Mouse (Mus musculus) intestine, embryonic 14.5 days (tissue): ENCODE measurements at regions not wholly inside any gene's neighbourhood (a gene's known extent, or its start where the extent isn't known, plus 50 kb on each side); places are given as distances from the start of the nearest gene placed in this dataset.

Source experiments
- ATAC-seq: fragments of 200-750 bp; cut with Nextera tagmentation; replicated peaks from 2 replicates; pipeline ENCODE4 v1.8.0; 2017; ENCODE audit warnings: low read depth, moderate number of reproducible peaks, moderate TSS enrichment, moderate library complexity; ENCODE audit not compliant: low FRiP score, low TSS enrichment
- DNase-seq: peaks from one replicate; pipeline ENCODE4 v3.0.0-alpha.2; 2018; ENCODE audit warnings: low spot score
- H3K27ac ChIP-seq: fragments of 300-500 bp; sonication (generic); 2 replicates; pipeline ENCODE4 v1.5.1; 2014; ENCODE audit warnings: low read depth, mild to moderate bottlenecking, control low read depth
- H3K27me3 ChIP-seq: fragments of 300-500 bp; sonication (generic); replicated peaks from 2 replicates; pipeline ENCODE4 v1.6.1; 2014; ENCODE audit warnings: low read length, control low read depth; ENCODE audit not compliant: control insufficient read depth, insufficient read depth
- H3K36me3 ChIP-seq: fragments of 300-500 bp; sonication (generic); 2 replicates; pipeline ENCODE4 v1.6.1; 2014; ENCODE audit warnings: low read length, control low read depth; ENCODE audit not compliant: control insufficient read depth, insufficient read depth
- H3K4me1 ChIP-seq: fragments of 300-500 bp; sonication (generic); replicated peaks from 2 replicates; pipeline ENCODE4 v1.6.1; 2014; ENCODE audit warnings: low read length, control low read depth, mixed read lengths; ENCODE audit not compliant: control insufficient read depth, insufficient read depth
- H3K4me2 ChIP-seq: fragments of 300-500 bp; sonication (generic); 2 replicates; pipeline ENCODE4 v1.6.1; 2014; ENCODE audit warnings: low read length
- H3K4me3 ChIP-seq: fragments of 300-500 bp; sonication (generic); 2 replicates; pipeline ENCODE4 v1.5.1; 2014; ENCODE audit warnings: low read depth, low read length, control low read depth, mixed read lengths
- H3K9ac ChIP-seq: fragments of 300-500 bp; sonication (generic); 2 replicates; pipeline ENCODE4 v1.6.1; 2014; ENCODE audit warnings: mild to moderate bottlenecking, low read length
- H3K9me3 ChIP-seq: fragments of 300-500 bp; sonication (generic); 2 replicates; pipeline ENCODE4 v1.6.1; 2016; ENCODE audit warnings: low read length, control low read depth; ENCODE audit not compliant: control insufficient read depth
- WGBS: fragments of 180-500 bp; shearing (Covaris S2); extraction: QIAGEN DNeasy Blood & Tissue Kit; methylation state at CpG from one replicate; pipeline ENCODE4 v1.1.7; 2014; 5-methylcytosine and 5-hydroxymethylcytosine counted together

DNA sequence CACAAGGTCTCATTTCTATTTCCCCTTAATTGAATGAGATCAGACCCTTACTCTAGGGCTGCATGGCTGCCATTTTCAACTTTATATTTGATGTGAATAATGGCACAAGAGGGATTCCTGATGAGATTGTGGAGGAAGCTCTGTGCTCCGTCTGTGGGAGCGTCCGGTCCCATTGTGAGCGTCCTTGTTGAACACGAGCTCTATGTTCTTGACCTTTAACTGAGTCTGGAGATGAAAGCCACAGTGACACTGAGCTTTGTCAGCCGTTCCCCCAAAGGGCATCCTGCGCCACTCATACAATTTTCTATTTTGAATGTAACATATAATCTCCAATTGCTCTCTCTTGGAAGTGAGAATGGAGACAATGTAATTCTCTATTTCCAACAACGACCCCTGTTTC is 344.5 kb downstream of the Ttll7 start:
- ATAC-seq (no peak), DNase-seq (no peak)
- no peak overlapping the region for H3K4me2 ChIP-seq
- H3K4me1 ChIP-seq: no peaks in the 10 kb centered on the region
- H3K4me3 ChIP-seq: no peak overlapping the region
- 0 out of 2 replicates have a peak, but pooled peaks cover 2% of the 10 kb centered on the region for H3K9me3 ChIP-seq
- H3K9ac ChIP-seq: no peak overlapping the region
- no peaks in the 10 kb centered on the region for H3K27me3 ChIP-seq
- 92% methylated on average over 8 of the region's 8 CpGs for WGBS
- H3K36me3 ChIP-seq: no peaks in the 10 kb centered on the region
- H3K27ac ChIP-seq: no peak overlapping the region

DNA sequence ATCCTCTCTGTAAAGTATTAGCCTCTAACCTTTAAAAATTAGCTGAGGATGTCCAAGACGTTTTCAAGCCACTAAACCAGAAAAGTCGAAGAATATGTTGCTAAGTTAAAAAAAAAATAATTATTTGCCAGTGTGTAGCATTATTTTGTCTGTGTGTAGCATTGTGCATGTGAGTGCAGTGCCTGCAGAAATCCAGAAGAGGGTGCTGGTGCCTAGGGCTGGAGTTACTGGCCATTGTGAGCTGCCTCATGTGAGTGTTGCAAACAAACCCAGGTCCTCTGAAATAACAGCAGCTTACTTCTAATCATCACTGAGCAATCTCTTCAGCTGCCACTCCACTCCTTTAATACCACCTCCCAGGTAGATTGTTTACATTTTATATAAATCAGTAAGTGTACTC is 345.0 kb downstream of the Ttll7 start:
- DNase-seq (no peak), ATAC-seq (no peak)
- no peaks in the 10 kb centered on the region for H3K4me1 ChIP-seq
- 60% methylated on average over 2 of the region's 2 CpGs for WGBS
- H3K9ac ChIP-seq: no peak overlapping the region
- no peak overlapping the region for H3K4me2 ChIP-seq
- no peaks in the 10 kb centered on the region for H3K27me3 ChIP-seq
- no peak overlapping the region for H3K27ac ChIP-seq
- no peaks in the 10 kb centered on the region for H3K36me3 ChIP-seq
- no peak overlapping the region for H3K4me3 ChIP-seq
- 0 out of 2 replicates have a peak, but pooled peaks cover 2% of the 10 kb centered on the region for H3K9me3 ChIP-seq

GRCm38 (mm10) chr3:147211127-147211940 is 359.2 kb downstream of the Ttll7 start:
- WGBS: 63% methylated on average over 5 of the region's 5 CpGs
- no peaks in the 10 kb centered on the region for H3K27me3 ChIP-seq
- H3K4me3 ChIP-seq: no peak overlapping the region
- H3K9me3 ChIP-seq: no peaks in the 10 kb centered on the region
- ATAC-seq: no peak
- no peak overlapping the region for H3K27ac ChIP-seq
- H3K4me1 ChIP-seq: peaks cover 2% of the 10 kb centered on the region; the same call in 1 of the 2 replicates
- no peak overlapping the region for H3K4me2 ChIP-seq
- DNase-seq: no peak
- H3K36me3 ChIP-seq: no peaks in the 10 kb centered on the region
- H3K9ac ChIP-seq: no peak overlapping the region

- DNase-seq (no peak), ATAC-seq (no peak)
- Histone ChIP-seq H3K9ac (no peak overlapping the region), H3K27me3 (no peaks in the 10 kb centered on the region), H3K9me3 (no peaks in the 10 kb centered on the region), H3K36me3 (no peaks in the 10 kb centered on the region), H3K4me3 (no peak overlapping the region), H3K27ac (no peak overlapping the region), H3K4me2 (no peak overlapping the region), H3K4me1 (no peaks in the 10 kb centered on the region)
- 37% methylated on average over 2 of the region's 2 CpGs for WGBS
These were observed 376.5 kb downstream of the Ttll7 start for GRCm38 (mm10) chr3:147228663-147229062.

GRCm38 (mm10) chr3:147230594-147230993 is 378.4 kb downstream of the Ttll7 start:
- no peaks in the 10 kb centered on the region for H3K4me1 ChIP-seq
- H3K27me3 ChIP-seq: no peaks in the 10 kb centered on the region
- 88% methylated on average over 7 of the region's 7 CpGs for WGBS
- H3K4me3 ChIP-seq: no peak overlapping the region
- H3K9ac ChIP-seq: no peak overlapping the region
- ATAC-seq: no peak
- H3K9me3 ChIP-seq: no peaks in the 10 kb centered on the region
- DNase-seq: no peak
- no peak overlapping the region for H3K27ac ChIP-seq
- no peak overlapping the region for H3K4me2 ChIP-seq
- H3K36me3 ChIP-seq: no peaks in the 10 kb centered on the region

GRCm38 (mm10) chr3:147238398-147238797 is 386.2 kb downstream of the Ttll7 start:
- Histone ChIP-seq H3K4me1 (no peaks in the 10 kb centered on the region), H3K27me3 (no peaks in the 10 kb centered on the region), H3K9ac (no peak overlapping the region), H3K27ac (no peak overlapping the region), H3K4me2 (no peak overlapping the region), H3K4me3 (no peak overlapping the region), H3K36me3 (no peaks in the 10 kb centered on the region), H3K9me3 (no peaks in the 10 kb centered on the region)
- no peak for ATAC-seq
- no peak for DNase-seq
- WGBS: 92% methylated on average over 1 of the region's 1 CpGs

GRCm38 (mm10) chr3:147240651-147241050 is 388.5 kb downstream of the Ttll7 start:
- no peaks in the 10 kb centered on the region for H3K27me3 ChIP-seq
- H3K4me3 ChIP-seq: no peak overlapping the region
- H3K4me2 ChIP-seq: no peak overlapping the region
- ATAC-seq (no peak), DNase-seq (no peak)
- H3K9ac ChIP-seq: no peak overlapping the region
- H3K9me3 ChIP-seq: no peaks in the 10 kb centered on the region
- H3K36me3 ChIP-seq: no peaks in the 10 kb centered on the region
- no peak overlapping the region for H3K27ac ChIP-seq
- no peaks in the 10 kb centered on the region for H3K4me1 ChIP-seq
- WGBS: 76% methylated on average over 4 of the region's 4 CpGs

DNA sequence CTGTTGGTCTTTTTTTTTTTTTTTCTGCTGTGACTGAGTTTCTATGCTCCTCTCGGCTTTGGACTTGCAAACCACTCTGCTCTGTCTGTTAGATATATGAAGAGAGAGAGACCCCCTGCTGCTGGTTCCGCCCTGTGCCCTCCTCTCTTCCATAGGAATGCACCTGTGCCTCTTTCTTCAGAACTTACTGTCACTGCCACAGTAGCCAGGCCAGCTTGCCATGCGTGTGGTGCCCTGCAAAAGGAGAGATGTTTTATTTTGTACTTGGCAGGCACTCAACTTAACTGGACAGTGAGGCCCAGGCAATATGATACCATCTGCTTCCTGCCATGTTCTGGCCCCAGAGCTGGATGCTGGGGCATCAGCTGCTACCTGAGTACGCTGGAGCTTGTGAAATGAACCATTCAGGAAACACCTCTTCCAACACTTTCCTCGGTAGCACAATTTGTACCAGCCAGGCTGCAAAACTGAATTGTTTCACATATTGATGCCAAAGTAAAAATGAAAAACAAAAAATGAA is 392.8 kb downstream of the Ttll7 start:
- Histone ChIP-seq H3K4me2 (no peak overlapping the region), H3K9me3 (no peaks in the 10 kb centered on the region), H3K9ac (no peak overlapping the region), H3K27me3 (no peaks in the 10 kb centered on the region), H3K36me3 (no peaks in the 10 kb centered on the region), H3K27ac (no peak overlapping the region), H3K4me1 (no peaks in the 10 kb centered on the region), H3K4me3 (no peak overlapping the region)
- no peak for DNase-seq
- no peak for ATAC-seq
- WGBS: 72% methylated on average over 5 of the region's 5 CpGs

DNA sequence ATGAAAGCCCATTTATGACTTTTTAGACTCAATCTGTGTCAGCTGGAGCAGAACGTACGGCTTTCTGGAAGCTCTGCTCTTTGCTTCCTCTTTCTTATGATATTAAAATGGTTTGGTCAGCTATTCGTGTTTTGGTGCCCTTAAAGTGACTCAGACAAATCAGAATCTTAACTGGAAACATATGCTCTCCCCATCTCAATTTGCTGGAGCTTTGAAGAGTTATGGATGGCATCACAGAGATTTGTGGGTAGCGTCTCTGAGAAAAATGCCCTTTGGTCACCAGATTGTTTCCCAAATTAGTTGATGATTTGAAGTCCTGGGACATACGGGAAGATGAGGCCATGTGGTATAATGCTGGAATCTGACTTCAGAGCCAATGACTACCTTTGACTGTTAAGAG is 394.0 kb downstream of the Ttll7 start:
- Histone ChIP-seq H3K9ac (no peak overlapping the region), H3K27ac (no peak overlapping the region), H3K4me2 (no peak overlapping the region), H3K27me3 (no peaks in the 10 kb centered on the region), H3K4me1 (no peaks in the 10 kb centered on the region), H3K36me3 (no peaks in the 10 kb centered on the region), H3K9me3 (no peaks in the 10 kb centered on the region), H3K4me3 (no peak overlapping the region)
- DNase-seq (no peak), ATAC-seq (no peak)
- 82% methylated on average over 5 of the region's 5 CpGs for WGBS
